Mouse (Mus musculus) stomach, postnatal 0 days (tissue): ENCODE measurements at regions not wholly inside any gene's neighbourhood (a gene's known extent, or its start where the extent isn't known, plus 50 kb on each side); places are given as distances from the start of the nearest gene placed in this dataset.

ENCODE experiments used
- ATAC-seq: fragments of 200-750 bp; cut with Nextera tagmentation; 2 replicates; pipeline ENCODE4 v1.8.0; 2017; ENCODE audit not compliant: low FRiP score, low TSS enrichment
- DNase-seq: peaks from one replicate; pipeline ENCODE4 v3.0.0-alpha.2; 2016; ENCODE audit warnings: low spot score
- H3K27ac ChIP-seq: fragments of 300-500 bp; sonication (generic); replicated peaks from 2 replicates; pipeline ENCODE4 v1.5.1; 2014; ENCODE audit warnings: mild to moderate bottlenecking, control low read depth
- H3K27me3 ChIP-seq: fragments of 300-500 bp; sonication (generic); 2 replicates; pipeline ENCODE4 v1.6.1; 2014; ENCODE audit warnings: low read length; ENCODE audit not compliant: control insufficient read depth, insufficient read depth
- H3K36me3 ChIP-seq: fragments of 300-500 bp; sonication (generic); 2 replicates; pipeline ENCODE4 v1.6.1; 2014; ENCODE audit warnings: low read length, mixed read lengths; ENCODE audit not compliant: control insufficient read depth, insufficient read depth
- H3K4me1 ChIP-seq: fragments of 300-500 bp; sonication (generic); replicated peaks from 2 replicates; pipeline ENCODE4 v1.6.1; 2014; ENCODE audit warnings: antibody characterized with exemption; ENCODE audit not compliant: control insufficient read depth, insufficient read depth
- H3K4me2 ChIP-seq: fragments of 300-500 bp; sonication (generic); replicated peaks from 2 replicates; pipeline ENCODE4 v1.6.1; 2014; ENCODE audit warnings: low read depth, mild to moderate bottlenecking, control low read depth, moderate library complexity
- H3K4me3 ChIP-seq: fragments of 300-500 bp; sonication (generic); 2 replicates; pipeline ENCODE4 v1.5.1; 2014; ENCODE audit warnings: low read depth, low read length, control low read depth
- H3K9ac ChIP-seq: fragments of 300-500 bp; sonication (generic); 2 replicates; pipeline ENCODE4 v1.6.1; 2014; ENCODE audit warnings: mild to moderate bottlenecking, low read length, control low read depth, mixed read lengths
- H3K9me3 ChIP-seq: fragments of 300-500 bp; sonication (generic); 2 replicates; pipeline ENCODE4 v1.6.1; 2016; ENCODE audit warnings: low read length; ENCODE audit not compliant: control insufficient read depth
- CTCF ChIP-seq: IDR thresholded peaks from 2 replicates; pipeline ENCODE4 v1.5.1; 2016; ENCODE audit warnings: antibody characterized with exemption, low read depth, mild to moderate bottlenecking, moderate library complexity
- EP300 ChIP-seq: optimal IDR thresholded peaks from 2 replicates; pipeline ENCODE3; 2016; ENCODE audit warnings: antibody characterized with exemption
- WGBS: fragments of 180-500 bp; shearing (Covaris S2); extraction: QIAGEN DNeasy Blood & Tissue Kit; methylation state at CpG from one replicate; pipeline ENCODE4 v1.1.7; 2014; 5-methylcytosine and 5-hydroxymethylcytosine counted together

DNA sequence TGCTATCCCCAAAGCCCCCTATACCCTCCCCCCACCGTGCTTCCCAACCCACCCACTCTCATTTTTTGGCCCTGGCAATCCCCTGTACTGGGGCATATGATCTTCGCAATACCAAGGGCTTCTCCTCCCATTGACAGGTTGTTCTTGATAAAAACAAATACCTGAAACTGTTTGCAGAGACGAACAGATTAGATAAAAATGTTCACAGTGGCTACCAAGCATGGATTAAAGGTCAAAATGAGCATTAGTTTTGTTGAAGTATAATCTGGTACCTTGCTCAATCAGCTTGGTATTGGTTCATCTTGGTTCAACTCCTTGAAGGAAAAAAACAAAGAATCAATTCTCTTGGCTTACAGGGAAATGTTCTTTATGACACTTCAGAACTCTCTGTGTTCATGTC, 81.5 kb upstream of the Dab2 start:
- DNase-seq, result no peak
- no peaks in the 10 kb centered on the region for H3K36me3 ChIP-seq
- H3K4me3 ChIP-seq, result no peak overlapping the region
- no peak overlapping the region for H3K9ac ChIP-seq
- no peak overlapping the region for H3K27ac ChIP-seq
- 51% methylated on average over 3 of the region's 3 CpGs for WGBS
- no peak for TF ChIP-seq CTCF
- TF ChIP-seq EP300, result no peak
- H3K4me2 ChIP-seq, result no peak overlapping the region
- no peak for ATAC-seq
- H3K4me1 ChIP-seq, result no peaks in the 10 kb centered on the region
- H3K27me3 ChIP-seq, result no peaks in the 10 kb centered on the region
- no peaks in the 10 kb centered on the region for H3K9me3 ChIP-seq

DNA sequence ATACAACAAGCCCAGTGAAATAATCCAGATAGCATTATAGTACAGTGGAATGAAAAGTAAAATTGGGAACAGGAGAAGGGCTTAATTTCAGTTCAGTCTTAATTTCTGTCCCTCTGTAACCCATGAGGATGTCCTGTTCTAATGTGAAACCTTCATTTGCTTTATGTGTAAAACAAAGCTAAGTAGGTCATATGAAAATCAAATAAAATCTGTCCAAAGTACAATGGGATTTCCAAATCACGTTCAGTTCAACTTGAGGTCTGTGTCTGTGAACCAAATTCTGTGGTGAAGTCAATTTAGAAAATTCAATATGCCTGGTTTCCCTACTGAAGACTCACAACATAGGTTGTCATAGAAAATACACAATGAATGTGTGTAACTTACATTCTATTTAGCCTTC, 74.4 kb upstream of the Dab2 start:
- TF ChIP-seq CTCF (no peak), EP300 (no peak)
- DNase-seq (no peak), ATAC-seq (no peak)
- Histone ChIP-seq H3K4me3 (no peak overlapping the region), H3K9ac (no peak overlapping the region), H3K4me2 (no peak overlapping the region), H3K27ac (no peak overlapping the region), H3K36me3 (no peaks in the 10 kb centered on the region), H3K4me1 (no peaks in the 10 kb centered on the region), H3K9me3 (no peaks in the 10 kb centered on the region), H3K27me3 (no peaks in the 10 kb centered on the region)
- WGBS, result 61% methylated on average over 1 of the region's 1 CpGs

DNA sequence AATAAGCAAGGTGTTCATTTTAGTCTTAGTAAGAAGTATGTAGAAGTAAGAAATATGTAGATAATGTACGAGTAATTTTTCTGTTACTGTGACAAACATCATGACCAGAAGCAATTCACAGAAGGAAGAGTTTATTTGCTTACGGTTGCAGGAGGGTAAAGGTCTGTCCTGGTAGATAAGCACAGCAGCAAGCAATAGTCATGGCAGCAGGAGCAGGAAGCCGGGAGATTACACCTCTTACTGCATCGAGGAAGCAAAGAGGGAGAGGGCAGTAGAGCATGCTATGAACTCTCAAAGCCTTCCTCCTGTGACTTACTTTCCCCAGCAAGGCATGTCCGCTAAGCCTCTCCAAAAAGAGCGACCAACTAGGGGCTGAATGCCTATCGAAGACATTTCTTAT, 69.0 kb upstream of the Dab2 start:
- Histone ChIP-seq H3K4me1 (no peaks in the 10 kb centered on the region), H3K9me3 (no peaks in the 10 kb centered on the region), H3K9ac (no peak overlapping the region), H3K4me2 (no peak overlapping the region), H3K36me3 (no peaks in the 10 kb centered on the region), H3K4me3 (no peak overlapping the region), H3K27ac (no peak overlapping the region), H3K27me3 (no peaks in the 10 kb centered on the region)
- WGBS, result 76% methylated on average over 7 of the region's 7 CpGs
- ATAC-seq, result no peak
- DNase-seq, result no peak
- TF ChIP-seq CTCF, result no peak
- TF ChIP-seq EP300, result no peak

DNA sequence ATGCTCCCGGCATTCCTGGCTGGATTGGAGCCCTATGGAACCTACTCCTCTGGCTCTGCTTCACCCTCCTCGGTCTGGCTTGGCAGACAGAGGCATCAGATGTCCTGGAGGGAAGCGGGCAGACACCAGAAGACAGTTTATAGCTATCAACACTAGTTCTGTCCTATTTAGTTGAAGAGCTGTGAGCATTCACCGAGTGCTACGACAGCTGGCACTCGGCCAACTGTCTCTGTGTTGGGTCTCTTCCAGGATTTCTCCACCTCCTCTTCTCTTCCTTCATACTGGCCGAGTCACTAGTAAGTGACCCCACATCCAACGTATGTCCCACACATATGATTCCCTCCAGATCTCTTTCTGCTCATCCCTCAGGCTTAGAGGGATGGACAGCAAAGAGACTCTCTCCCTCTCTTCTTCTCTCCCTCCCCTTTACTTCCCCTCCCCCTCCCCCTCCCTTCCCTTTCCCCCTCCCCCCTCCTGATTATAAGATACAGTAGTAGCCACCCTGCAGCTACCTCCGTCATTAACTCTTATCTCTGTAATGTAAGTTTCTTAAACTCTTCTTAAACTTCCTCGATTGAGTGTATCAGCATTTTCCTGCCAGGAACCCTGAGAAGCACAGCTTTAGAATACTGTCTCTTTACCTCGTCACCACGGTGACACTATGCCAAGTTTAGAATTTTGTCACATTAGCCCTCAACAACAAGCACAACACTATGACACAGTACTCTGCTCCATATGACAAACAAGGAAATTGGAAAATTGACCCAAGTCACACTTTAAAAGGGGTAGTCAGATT, 68.1 kb upstream of the Dab2 start:
- no peaks in the 10 kb centered on the region for H3K9me3 ChIP-seq
- no peak overlapping the region for H3K9ac ChIP-seq
- no peak overlapping the region for H3K4me3 ChIP-seq
- H3K4me1 ChIP-seq, result no peaks in the 10 kb centered on the region
- WGBS, result 54% methylated on average over 12 of the region's 12 CpGs
- H3K4me2 ChIP-seq, result no peak overlapping the region
- no peak overlapping the region for H3K27ac ChIP-seq
- DNase-seq, result no peak
- no peaks in the 10 kb centered on the region for H3K36me3 ChIP-seq
- H3K27me3 ChIP-seq, result no peaks in the 10 kb centered on the region
- no peak for ATAC-seq
- TF ChIP-seq CTCF (no peak), EP300 (no peak)

DNA sequence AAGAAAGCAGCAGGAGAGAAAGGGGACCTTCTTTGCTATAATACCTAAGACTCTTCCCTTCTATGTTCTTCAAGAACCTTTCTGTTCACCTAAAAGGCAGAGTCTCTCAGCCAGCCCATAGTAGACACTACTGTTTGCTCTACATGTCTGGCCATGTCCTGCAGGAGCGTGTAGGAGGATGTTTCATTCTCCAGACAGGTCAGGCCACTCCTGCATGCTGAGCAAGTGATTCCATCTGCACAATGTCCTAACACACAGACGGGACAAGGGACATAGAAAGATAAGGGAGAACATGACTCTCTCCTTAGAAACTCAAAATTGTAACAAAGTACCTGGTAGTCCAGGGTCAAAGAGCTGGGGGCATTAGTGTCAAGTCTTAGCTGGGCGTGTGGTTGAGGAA, 66.0 kb upstream of the Dab2 start:
- ATAC-seq, result no peak
- whole genome bisulfite sequencing, result 58% methylated on average over 3 of the region's 3 CpGs

DNA sequence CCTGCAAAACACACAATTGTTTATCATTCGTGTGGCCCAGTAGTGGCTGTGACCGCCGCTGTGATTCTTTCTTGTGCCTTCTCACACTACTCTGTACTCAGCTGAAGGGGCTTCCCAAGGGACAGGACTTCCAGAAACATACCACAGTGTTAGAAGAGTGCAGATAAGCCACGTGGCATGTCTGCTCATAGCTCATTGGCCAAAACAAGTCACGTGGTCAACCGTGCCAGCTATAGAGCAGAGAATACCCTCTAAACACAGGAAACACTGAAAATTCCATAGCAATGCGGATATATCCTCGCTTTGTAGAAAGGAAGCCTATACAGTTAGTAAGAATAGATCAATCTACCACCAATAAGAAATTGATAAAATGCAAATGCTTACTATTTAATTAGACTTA, 63.0 kb upstream of the Dab2 start:
- Histone ChIP-seq H3K9me3 (no peaks in the 10 kb centered on the region), H3K4me3 (no peak overlapping the region), H3K36me3 (no peaks in the 10 kb centered on the region), H3K9ac (no peak overlapping the region), H3K4me2 (no peak overlapping the region), H3K27ac (no peak overlapping the region), H3K27me3 (no peaks in the 10 kb centered on the region), H3K4me1 (0 out of 2 replicates have a peak, but pooled peaks cover 2% of the 10 kb centered on the region)
- DNase-seq, result no peak
- ATAC-seq, result no peak
- TF ChIP-seq EP300 (no peak), CTCF (no peak)
- WGBS, result 86% methylated on average over 8 of the region's 8 CpGs

More for the DNA sequence above, 66.0 kb upstream of the Dab2 start:
- Histone ChIP-seq H3K9me3 (no peaks in the 10 kb centered on the region), H3K4me1 (0 out of 2 replicates have a peak, but pooled peaks cover 2% of the 10 kb centered on the region), H3K4me2 (no peak overlapping the region), H3K27me3 (no peaks in the 10 kb centered on the region), H3K36me3 (no peaks in the 10 kb centered on the region), H3K9ac (no peak overlapping the region), H3K27ac (no peak overlapping the region), H3K4me3 (no peak overlapping the region)
- TF ChIP-seq CTCF (no peak), EP300 (no peak)
- no peak for DNase-seq
